Mouse (Mus musculus) CD4-positive naive resting alpha-beta T cell, adult 76 days (primary cell): ENCODE data around the gene Epha5. TPM values are rescaled to one million over a fixed set of nuclear protein-coding genes. Genes with fewer than 3 reads are reported as not detected.

Source experiments
- total RNA-seq: library from RNA; stranded (reverse); gene quantifications from one replicate; pipeline ENCODE4 v1.2.4, GENCODE M21; 2023

The Epha5 gene
- not detected for total RNA-seq

GRCm38 (mm10) chr5:84417062-84417879 is at the start of gene Epha5:
Gene Epha5, minus strand, starts transcription at chr5:84417382.

